Mouse (Mus musculus): ENCODE data around the gene Trappc5. TPM values are rescaled to one million over a fixed set of nuclear protein-coding genes. Genes with fewer than 3 reads are reported as not detected.

The Trappc5 gene
- total RNA-seq, 2 experiments from 2014 or later = 27.5 to 28.6 TPM

- peak; percentile 89 to 93 for DNase-seq (ENCODE audit: low spot score in 2 of 2)
- intact Hi-C loops (cut with DNase I) = loop anchor here (2.0 kb wide), 1 partner anchor 113 kb away; no protein-coding TSS in a partner anchor
These were observed 4.1 kb upstream of the Trappc5 start, which contains the start of gene Fcor for GRCm38 (mm10) chr8:3671980-3672491. Gene Fcor (minus strand): TSS chr8:3672362.

- DNase-seq (ENCODE audit: low spot score in 2 of 2) = no peak
- intact Hi-C loops (cut with DNase I) = no loop called here
These were observed 1.4 kb upstream of the Trappc5 start for GRCm38 (mm10) chr8:3674671-3675070.

GRCm38 (mm10) chr8:3676993-3677579, 987 bp downstream of the Trappc5 start:
- intact Hi-C loops (cut with DNase I) = loop anchor here (2.0 kb wide), 1 partner anchor 56 kb away; the partner anchor contains the start of genes Pet100 and Xab2

GRCm38 (mm10) chr8:3678831-3679230, 2.7 kb downstream of the Trappc5 start:
- intact Hi-C loops (cut with DNase I) = no loop called here
- DNase-seq (ENCODE audit: low spot score in 2 of 2) = no peak

More at GRCm38 (mm10) chr8:3676993-3677579, 987 bp downstream of the Trappc5 start:
- no peak for DNase-seq (ENCODE audit: low spot score in 2 of 2)

- intact Hi-C loops (cut with DNase I) = no loop called here
- no peak for DNase-seq (ENCODE audit: low spot score in 2 of 2)
These were observed 3.1 kb downstream of the Trappc5 start for GRCm38 (mm10) chr8:3679236-3679635.

- intact Hi-C loops (cut with DNase I) = no loop called here
- DNase-seq (ENCODE audit: low spot score in 2 of 2) = no peak
These were observed 3.6 kb downstream of the Trappc5 start for GRCm38 (mm10) chr8:3679656-3680055.

DNA sequence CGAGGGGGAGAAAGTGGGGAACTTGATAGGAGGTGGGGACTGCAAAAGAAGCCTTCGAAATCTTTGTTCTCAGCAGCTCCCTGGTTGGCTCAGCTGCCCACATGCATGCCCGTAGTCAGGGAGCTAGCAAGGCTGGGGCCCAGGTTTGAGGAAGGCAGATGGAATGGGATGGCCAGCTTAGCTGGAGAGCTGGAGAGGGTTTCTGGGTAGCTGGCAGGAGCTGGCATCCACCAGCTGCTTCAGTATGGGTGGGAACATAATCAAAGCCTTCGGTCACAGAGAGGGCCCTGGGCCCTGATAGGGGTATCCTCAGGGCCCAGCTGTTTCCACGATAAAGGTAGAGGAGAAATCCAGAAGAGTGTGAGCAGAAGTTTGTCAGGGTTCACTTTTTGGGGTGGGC, 6.3 kb downstream of the Trappc5 start:
- intact Hi-C loops (cut with DNase I) = no loop called here
- DNase-seq (ENCODE audit: low spot score in 2 of 2) = no peak

DNA sequence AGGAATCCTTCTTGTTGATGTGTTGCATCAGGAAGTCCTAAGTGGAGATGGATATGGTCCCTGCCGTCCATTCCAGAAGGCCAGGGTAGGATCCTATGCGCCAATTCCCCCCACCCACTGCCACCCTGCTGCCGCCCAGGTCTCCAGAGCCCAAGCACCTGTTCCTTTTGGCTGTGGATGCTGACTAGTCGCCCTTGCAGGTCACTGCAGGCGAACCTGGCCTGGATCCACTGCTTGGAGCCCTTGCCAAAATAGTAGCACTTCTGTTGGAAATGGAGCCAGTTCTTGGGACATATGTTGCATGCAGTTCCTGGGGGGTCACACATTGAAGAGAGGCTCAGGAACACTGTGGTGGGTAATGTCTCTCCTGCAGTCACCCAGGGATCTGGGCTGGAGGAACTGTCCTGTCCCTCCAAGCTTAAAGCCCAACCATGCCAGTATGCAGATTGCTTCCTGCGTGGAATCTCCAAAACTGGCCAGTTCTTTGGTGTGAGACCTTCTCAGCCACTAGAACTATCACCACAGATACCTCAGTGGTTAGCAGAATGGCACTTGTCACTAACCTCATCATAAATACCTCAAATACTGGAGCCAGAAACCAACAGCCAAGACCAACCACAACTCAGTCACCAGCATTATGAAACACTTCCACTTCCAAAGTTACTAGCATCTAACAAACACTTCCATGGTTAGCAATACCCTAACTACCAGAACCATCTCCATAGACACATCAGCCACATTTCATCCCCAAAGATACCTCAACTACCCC, 7.5 kb downstream of the Trappc5 start:
- DNase-seq (ENCODE audit: low spot score in 2 of 2) = no peak
- intact Hi-C loops (cut with DNase I) = no loop called here

GRCm38 (mm10) chr8:3684530-3684929, 8.4 kb downstream of the Trappc5 start:
- no peak for DNase-seq (ENCODE audit: low spot score in 2 of 2)
- intact Hi-C loops (cut with DNase I) = no loop called here

- intact Hi-C loops (cut with DNase I) = no loop called here
- DNase-seq (ENCODE audit: low spot score in 2 of 2) = no peak
These were observed 9.3 kb downstream of the Trappc5 start for GRCm38 (mm10) chr8:3685422-3685821.

DNA sequence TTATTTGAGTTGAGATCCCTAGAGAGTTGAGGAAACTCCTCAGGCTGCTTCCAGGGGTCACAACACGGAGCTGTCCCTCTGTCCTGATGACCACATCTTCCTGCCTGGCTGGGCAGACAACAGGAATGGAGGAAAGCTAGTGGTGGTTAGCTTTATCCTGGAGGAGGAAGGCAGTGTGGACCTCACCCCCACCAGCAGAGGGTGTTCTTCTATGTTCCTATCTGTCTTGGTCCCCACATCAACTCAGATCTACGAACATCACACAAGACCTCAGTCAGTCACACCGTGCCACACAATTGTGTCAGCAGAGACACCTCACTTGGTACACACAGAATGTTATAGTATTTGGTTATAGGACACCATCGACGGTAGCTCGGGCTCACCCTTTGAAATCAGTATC, 11.4 kb downstream of the Trappc5 start:
- intact Hi-C loops (cut with DNase I) = no loop called here
- no peak for DNase-seq (ENCODE audit: low spot score in 2 of 2)

DNA sequence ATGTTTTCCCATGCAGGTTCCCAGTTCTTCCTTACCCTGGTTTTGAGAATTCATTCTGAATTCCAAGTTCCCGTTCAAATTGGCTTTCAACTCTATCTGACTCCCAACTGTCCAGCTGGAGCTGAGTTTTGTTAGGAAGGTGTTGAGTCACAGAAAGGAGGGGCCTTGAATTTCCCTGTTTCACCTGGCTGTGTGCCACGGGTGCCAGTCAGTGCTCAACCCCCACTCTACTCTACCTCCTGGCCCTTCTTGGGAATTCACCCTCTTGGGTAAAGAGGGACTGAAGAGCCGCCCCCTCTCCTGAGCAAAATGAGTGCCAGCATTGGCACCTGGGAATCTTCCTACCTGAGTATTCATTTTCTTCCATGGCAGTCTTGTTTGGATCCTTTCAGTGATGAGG, 14.7 kb downstream of the Trappc5 start:
- intact Hi-C loops (cut with DNase I) = no loop called here
- no peak for DNase-seq (ENCODE audit: low spot score in 2 of 2)

DNA sequence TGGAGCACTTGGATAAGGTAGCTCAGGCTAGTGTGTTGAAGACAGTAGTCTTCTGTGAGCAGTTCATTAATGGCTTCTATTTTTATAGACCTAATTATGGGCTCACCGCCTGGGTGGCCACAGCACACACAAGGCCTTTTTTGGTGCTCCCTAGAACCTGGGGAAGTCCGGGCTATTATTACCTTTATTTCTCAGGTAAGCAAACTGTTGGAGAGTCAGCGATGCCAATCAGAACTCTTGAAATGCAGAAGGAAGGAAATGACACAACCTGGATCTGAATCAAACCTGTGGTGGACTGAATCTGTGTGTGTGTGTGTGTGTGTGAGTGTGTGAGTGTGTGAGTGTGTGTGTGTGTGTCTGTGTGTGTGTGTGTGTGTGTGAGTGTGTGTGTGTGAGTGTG, 18.0 kb downstream of the Trappc5 start, which contains the start of gene Fcer2a:
Gene Fcer2a, minus strand, starts transcription at position 55 of the 400 bp plus-strand sequence.
- intact Hi-C loops (cut with DNase I) = no loop called here
- DNase-seq (ENCODE audit: low spot score in 2 of 2) = no peak

DNA sequence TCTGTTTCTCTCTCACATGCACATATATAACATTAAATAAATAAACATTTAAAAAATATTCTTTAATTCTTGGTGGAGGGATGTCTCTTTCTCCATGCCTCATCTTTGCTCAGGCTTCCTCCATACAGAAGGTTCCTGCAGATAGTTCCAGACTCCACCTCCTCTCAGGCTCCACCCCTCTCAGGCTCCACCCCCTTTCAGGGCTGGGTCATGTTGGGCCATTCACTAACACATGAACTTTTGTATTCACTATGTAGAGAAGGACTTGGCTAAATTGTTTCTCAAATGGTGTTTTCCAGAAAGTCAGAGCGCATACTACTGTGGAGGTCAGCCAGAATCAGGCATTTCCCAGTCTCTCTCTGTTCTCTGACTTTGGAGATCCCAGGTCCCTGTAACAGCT, 25.4 kb downstream of the Trappc5 start:
- DNase-seq (ENCODE audit: low spot score in 2 of 2) = no peak
- intact Hi-C loops (cut with DNase I) = no loop called here

DNA sequence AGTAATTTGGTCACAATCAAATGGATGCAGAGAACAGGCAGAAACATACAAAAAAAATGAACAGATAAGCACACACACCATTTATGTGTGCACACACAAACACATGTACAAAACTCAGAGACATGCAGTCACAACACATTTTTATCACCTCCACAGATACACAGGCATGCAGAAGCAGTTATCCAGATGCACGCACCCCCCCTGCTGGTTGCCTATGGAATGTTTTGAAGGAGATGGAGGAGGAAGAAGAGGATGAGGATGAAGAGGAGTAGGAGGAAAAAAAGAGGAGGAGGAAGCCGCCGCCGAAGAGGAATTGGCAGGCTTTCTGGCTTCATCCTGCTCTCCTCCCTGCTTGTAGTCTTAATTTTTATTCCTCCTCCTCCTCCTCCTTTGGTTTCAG, 29.6 kb downstream of the Trappc5 start:
- intact Hi-C loops (cut with DNase I) = no loop called here
- peak in 1 of 2 experiments; percentile 24 for DNase-seq (ENCODE audit: low spot score in 2 of 2)

GRCm38 (mm10) chr8:3707611-3708010, 31.5 kb downstream of the Trappc5 start:
- intact Hi-C loops (cut with DNase I) = no loop called here
- no peak for DNase-seq (ENCODE audit: low spot score in 2 of 2)

DNA sequence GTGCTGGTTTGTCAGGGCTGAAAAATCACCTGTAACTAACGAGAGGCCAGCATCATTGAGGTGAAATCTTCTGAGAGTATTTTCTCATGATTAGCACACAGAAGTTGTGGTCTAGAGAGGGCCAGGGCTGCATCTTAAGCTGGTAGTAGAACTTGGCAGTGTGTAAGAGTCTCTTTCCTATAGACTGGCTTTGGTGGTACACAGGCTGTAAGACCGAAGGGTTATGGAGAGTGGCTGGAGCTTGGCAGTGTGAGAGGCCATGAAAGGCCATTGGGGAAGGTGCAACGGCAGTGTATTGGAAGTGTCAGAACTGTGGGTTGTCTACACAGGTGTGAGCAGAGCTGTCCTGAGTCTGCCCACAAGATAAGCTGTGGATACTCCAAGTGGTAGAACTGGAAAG, 34.2 kb downstream of the Trappc5 start:
- intact Hi-C loops (cut with DNase I) = no loop called here
- no peak for DNase-seq (ENCODE audit: low spot score in 2 of 2)

- intact Hi-C loops (cut with DNase I) = no loop called here
These were observed 35.5 kb downstream of the Trappc5 start for GRCm38 (mm10) chr8:3711646-3712045.

DNA sequence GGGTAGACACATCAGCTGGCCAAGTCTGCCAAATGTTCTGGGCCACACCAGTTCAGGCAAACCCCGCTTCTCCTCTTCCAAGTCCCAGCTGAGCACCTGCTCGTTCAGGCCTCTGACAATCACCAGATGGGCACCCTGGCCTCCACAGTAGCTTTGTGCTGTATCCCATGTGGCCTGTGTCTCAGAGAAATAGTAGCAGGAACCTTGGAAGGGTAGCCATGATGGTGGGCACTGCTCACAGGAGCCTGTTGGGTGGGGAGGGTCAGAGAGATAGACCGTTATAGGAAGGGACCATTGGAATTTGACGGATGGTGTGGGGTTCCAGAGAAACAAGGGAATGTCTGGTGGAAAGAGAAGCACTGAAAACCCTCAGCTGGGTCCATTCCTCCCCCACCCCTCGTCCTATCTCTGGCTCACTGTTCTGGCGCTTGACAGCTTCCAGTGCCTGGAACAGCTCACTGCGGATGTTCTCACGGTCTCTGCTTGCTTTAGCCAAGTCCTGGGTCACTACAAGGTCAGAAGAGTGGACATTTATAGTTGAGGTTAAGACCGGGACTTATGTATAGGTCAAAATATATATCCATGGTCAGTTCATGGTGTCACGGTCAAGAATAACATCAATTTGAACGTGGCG, 41.3 kb downstream of the Trappc5 start:
- no peak for DNase-seq (ENCODE audit: low spot score in 2 of 2)
- intact Hi-C loops (cut with DNase I) = loop anchor here (5.0 kb wide), 1 partner anchor 240 kb away; no protein-coding TSS in a partner anchor

More at GRCm38 (mm10) chr8:3711646-3712045, 35.5 kb downstream of the Trappc5 start:
- no peak for DNase-seq (ENCODE audit: low spot score in 2 of 2)

- DNase-seq (ENCODE audit: low spot score in 2 of 2) = peak; percentile 66
- intact Hi-C loops (cut with DNase I) = loop anchor here (5.0 kb wide), 1 partner anchor 239 kb away; no protein-coding TSS in a partner anchor
These were observed 42.5 kb downstream of the Trappc5 start for GRCm38 (mm10) chr8:3718559-3718958.
